Mouse (Mus musculus) adrenal gland, adult 10 weeks (tissue): ENCODE results near the gene Arl6. TPM values are rescaled to one million over a fixed set of nuclear protein-coding genes. Genes with fewer than 3 reads are reported as not detected.

Source experiments
- polyA plus RNA-seq: library from polyadenylated mRNA; stranded (reverse); fragments of 350-450 nt; fragmentation: Illumina TruSeq; extraction: RNeasy Lipid Tissue Mini Kit (QIAGEN cat#74804); gene quantifications from one replicate; pipeline ENCODE4 v1.2.3, GENCODE M21; 2014; ENCODE audit warnings: low read depth, low replicate concordance

The Arl6 gene
- 44.7 TPM for polyA plus RNA-seq

DNA sequence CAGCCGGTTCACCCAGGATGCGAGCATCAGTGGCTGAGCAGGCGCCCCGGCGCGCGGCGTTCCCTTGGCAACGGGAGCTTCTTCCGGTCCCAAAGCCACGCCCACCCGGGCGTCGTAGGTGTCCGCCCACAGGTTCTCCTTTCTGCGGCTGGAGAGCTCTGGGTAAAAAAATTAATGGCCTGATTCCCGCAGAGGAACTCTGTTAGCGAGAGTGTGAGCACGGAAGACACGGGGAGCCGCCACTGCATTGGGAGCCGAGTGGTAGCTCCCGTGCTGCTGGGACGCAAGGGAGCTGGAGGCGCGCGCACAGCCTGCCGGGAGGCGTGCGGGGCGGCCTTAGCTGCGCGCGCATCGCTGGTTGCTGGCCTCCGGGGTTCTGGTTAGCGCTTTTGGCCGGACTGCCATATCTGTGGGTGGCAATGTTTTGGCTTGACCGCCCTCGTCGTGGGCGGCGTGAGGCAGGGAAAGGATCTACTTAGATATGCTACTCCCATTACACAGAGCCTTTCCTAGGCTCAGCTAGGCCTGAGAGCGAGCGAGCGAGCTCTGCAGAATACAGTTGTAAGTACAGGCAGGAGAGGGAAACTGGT lies at the start of gene Arl6:
Arl6 (minus strand) TSS at position 290 of the 590 bp plus-strand sequence.

DNA sequence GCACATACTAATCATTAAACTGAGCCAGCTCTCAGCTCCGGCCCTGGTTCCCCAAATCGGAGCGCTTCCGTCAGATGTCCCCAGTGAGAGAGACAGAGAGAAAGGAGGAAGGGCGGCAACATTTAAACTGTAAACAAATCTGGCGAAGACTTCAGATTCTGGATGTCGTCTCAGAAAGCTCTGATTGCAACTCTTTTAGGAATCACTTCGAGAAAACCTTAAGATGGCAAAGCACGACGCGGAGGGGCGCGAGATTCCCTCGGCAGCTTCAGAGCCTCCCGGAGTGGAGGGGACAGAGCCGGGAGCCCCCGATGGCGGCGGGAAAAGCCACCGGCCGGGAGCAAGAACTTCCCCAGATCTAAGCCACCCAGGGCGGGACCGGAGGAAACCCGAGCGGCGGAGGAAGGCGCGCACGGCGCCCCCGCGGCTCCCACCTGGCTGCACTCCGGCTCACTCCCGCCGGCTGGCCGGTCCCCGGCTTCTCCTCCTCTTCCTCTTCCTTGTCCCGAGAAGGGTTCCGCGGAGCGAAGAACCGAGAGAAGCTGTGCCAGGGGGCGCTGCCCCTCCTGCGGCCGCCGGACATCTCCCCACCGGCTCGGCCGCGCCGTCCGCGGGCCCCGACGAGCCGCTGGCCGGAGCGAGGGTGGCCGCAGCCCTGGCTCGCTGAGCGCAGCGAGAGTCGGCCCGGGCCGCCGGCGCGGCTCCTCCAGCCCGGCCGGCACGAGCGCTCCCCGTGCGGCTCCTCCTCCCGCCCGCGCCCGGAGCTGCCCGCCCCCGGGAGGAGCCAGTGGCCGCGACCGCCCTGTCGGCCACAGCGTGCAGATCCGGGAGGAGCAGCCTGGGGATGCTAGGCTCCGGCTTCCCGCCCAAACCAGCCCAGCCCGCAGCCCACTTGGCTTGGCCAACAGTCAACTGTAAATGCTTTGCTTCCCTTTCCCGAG lies 38.6 kb downstream of the Arl6 start, which contains the start of gene Crybg3:
Crybg3 (minus strand) TSS at position 669 of the 941 bp plus-strand sequence.

Other genes with a start within 250 kb of the Arl6 start
- gene Gabrr3, start 232.1 kb downstream of the Arl6 start, polyA plus RNA-seq: not detected
- 40.1 TPM for gene Riox2, start 167.6 kb downstream of the Arl6 start, polyA plus RNA-seq
- 31.6 TPM for gene Crybg3, start 38.4 kb downstream of the Arl6 start, polyA plus RNA-seq